Mouse (Mus musculus): Measurements from ENCODE around the gene Klk13.
A peak's percentile ranks its signal among the peaks of the same experiment; 100 is the strongest.
"Not testable (repeated sequence)": the region's sequence is repeated elsewhere in the genome, so short reads cannot be mapped to it uniquely, and the experiment has no call there.

Gene Klk13

DNA sequence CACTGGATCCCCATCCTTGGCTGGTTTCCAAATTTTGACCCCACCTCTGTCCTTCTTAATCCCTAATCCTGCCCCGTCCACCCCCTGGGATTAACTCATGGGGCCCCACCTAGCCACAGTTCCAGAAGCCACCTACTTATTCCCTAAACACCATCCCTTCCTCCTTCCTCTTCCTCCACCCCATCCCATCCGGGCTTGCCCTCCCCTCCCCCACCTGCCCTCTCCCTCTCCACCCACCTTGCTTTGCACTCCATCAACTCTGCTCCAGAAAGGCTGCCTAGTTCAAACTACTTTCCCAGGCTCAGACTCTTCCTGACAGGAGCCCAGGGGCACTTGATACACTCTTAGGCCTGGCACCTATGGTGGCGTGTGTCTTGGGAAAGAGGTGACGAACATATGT, at the start of gene Klk13:
Gene Klk13 (plus strand): TSS at position 301 of the 400 bp plus-strand sequence.
- DNase-seq (ENCODE audit: low spot score), result no peak

DNA sequence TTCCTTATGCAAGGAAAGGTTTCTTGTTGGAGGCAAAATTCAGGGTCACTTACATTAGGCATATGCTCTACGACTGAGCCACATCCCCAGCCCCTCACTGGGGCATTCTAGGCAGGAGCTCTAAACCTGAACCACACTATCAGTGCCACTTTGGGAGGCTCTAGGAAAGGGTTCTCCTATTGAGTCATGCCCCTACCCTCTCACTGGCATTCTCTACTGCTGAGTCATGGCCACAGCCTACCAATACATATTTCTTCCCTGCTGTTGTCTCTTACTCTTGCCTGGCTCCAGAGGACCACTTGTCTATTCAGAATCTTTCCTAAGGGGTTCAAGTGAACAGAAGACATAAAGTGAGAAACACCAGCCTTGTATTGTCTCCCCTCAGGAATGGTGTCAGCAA, 49.6 kb upstream of the Klk13 start:
- no peak for DNase-seq (ENCODE audit: low spot score)

GRCm38 (mm10) chr7:43667221-43667620, 45.1 kb upstream of the Klk13 start:
- DNase-seq (ENCODE audit: low spot score), result not testable (repeated sequence)

DNA sequence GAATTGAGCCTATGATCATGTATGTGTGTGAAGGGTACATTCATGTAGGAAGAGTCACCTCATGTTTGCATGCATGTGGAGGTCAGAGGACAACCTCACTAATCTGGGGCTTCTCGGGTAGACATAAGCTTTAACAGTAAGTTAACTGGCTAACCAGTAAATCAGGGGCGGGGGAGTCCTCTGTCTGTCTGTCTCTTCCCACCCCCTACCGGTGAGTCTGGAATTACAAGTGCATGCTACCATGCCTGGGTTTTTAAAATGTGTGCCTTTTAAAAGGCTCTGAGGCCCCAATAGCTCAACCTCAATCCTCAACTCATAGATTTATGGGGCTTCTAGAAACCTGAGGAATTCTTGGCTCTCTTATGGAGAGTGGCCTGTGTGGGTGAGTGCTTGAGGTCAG, 43.8 kb upstream of the Klk13 start:
- no peak for DNase-seq (ENCODE audit: low spot score)

DNA sequence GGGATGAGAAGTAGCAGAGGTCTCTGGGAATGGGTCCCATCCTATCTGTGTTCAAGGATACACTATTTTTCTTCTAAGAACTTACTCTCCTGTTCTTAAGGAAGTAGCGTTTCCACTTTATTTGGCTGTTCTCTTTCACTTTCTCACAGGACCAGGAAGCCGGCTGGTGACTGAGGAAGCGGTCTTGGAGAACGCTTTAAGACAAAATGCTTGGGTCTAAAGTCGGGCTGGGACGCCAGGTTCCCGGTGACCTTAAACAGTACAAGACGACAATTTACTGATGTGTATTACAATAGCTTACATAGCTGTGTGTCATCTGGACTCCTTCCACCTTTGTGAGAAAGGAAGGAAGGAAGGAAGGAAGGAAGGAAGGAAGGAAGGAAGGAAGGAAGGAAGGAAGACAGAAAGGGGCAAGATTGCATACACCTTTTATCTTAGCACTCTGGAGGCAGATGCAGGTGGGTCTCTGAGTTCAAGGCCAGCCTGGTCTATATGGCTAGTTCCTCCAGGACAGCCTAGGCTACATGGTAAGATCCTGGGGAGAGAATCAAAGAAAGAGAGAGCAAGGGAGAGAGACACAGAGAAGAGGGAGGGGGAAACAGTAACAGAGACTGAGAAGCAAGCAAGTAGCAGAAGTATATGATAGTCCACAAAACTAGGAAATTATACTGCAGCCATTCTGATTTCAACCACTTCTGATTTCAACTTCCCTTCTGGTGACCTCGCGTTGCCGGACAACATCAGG, 41.1 kb upstream of the Klk13 start:
- DNase-seq (ENCODE audit: low spot score), result no peak

DNA sequence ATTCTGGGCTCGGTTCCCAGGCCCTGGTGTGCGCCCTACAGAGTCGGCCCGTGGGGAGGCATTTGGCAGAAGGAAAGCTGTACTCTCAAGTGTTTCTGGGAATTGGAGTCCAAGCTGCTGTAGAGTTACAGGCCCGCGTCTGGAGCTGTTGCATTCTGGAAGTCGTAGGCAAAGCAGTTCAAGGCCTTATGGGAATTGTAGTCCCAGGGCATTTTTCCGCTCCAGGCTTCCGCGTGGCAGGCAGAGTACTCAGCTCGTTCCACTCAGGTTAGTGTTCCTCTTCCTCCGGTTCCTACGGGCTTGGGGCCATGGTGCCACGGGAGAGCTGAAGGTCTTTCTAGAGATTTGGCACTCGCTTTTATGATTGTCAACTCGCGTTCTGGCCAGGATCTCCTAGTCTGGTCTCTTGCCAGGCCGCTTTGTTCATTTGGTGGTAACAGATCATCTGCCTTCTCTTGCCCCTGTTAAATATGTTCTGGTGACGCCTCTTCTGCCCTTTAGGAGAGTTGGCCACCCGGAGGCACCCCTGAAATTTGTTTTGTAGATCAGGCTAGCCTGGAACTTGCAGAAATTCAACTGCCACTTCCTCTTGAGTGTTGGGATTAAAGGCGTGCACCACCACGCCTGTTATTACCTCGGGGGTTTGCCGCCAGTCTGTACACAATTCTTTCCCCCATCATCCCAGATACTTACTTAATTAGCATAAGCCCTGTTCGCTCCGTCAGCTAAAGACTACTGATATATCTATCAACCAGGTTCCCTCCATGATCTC, 40.4 kb upstream of the Klk13 start, which contains the start of gene Ctu1:
Gene Ctu1 (plus strand): TSS at position 208 of the 772 bp plus-strand sequence.
- peak; percentile 60 for DNase-seq (ENCODE audit: low spot score)

GRCm38 (mm10) chr7:43672581-43673260, 39.6 kb upstream of the Klk13 start:
- DNase-seq (ENCODE audit: low spot score), result no peak

DNA sequence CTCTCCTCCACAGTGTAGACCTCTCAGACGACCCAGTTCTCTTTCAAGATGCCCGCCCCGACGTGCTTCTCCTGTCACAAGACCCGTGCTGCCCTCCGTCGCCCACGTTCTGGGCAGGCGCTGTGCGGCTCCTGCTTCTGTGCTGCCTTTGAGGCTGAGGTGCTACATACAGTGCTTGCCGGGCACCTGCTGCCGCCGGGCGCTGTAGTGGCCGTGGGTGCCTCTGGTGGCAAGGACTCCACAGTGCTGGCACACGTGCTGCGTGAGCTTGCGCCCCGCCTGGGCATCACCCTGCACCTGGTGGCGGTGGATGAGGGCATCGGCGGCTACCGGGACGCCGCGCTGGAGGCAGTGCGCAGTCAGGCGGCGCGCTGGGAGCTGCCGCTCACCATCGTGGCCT, 37.3 kb upstream of the Klk13 start:
- DNase-seq (ENCODE audit: low spot score), result no peak

- DNase-seq (ENCODE audit: low spot score), result no peak
These were observed 33.9 kb upstream of the Klk13 start for GRCm38 (mm10) chr7:43678517-43678916.

DNA sequence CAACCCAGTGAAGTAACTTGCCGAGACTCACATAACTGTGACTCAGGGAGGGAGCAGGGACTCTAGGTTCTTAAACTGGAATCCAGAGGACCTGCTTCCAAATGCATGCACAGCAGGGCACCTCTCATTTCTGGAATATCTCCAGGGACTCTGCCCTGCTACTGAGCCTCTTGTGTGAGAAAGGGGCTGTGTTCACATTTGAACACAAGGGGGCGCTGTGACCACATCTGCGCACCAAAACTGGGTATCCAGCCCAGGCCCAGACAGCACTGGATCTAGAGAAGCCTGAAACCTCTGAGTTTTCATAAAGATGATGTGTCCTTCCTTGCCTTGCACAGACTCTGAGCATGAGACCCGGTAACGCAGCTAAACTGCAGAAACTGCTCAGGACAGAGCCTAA, 31.4 kb upstream of the Klk13 start:
- no peak for DNase-seq (ENCODE audit: low spot score)

DNA sequence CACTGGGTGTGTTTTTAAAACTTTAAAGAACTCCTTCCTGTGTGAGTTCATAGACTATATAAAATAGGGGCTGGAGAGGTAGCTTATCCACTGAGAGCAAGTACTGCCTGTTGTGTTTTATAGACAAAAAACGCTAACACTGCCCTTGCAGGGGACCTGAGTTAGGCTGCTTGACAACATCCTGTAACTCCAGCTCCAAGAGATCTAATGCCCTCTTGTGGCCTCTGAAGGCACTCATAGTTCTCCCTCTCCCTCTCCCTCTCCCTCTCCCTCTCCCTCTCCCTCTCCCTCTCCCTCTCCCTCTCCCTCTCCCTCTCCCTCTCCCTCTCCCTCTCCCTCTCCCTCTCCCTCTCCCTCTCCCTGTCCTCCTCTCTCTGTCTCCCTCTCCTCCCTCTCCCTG, 29.9 kb upstream of the Klk13 start:
- not testable (repeated sequence) for DNase-seq (ENCODE audit: low spot score)

DNA sequence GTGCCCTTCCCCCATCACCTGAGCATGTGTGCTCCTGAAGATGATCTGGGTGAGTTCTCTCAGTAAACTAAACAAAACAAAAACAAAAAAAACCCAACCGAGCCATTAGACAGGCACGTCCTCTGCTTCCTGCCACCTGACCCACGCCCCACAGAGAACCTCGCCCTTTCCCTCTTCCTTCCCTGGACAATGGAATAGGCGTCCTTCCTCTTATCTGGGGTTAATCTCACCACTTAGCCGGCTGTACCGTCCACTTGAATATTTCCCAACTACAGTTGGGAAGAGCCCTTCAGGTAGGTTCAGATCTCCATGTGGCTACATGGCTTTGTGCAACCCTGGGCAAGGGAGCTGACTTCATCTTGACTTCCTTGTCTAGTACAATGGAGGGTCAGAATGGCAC, 27.3 kb upstream of the Klk13 start:
- no peak for DNase-seq (ENCODE audit: low spot score)

- DNase-seq (ENCODE audit: low spot score), result no peak
These were observed 22.2 kb upstream of the Klk13 start, which contains the start of gene Klk14 for GRCm38 (mm10) chr7:43690118-43690517. TSS of gene Klk14 (plus strand) at chr7:43690418.

- no peak for DNase-seq (ENCODE audit: low spot score)
These were observed 2.3 kb upstream of the Klk13 start for GRCm38 (mm10) chr7:43710031-43710430.

- DNase-seq (ENCODE audit: low spot score), result no peak
These were observed 550 bp downstream of the Klk13 start for GRCm38 (mm10) chr7:43712917-43713316.

DNA sequence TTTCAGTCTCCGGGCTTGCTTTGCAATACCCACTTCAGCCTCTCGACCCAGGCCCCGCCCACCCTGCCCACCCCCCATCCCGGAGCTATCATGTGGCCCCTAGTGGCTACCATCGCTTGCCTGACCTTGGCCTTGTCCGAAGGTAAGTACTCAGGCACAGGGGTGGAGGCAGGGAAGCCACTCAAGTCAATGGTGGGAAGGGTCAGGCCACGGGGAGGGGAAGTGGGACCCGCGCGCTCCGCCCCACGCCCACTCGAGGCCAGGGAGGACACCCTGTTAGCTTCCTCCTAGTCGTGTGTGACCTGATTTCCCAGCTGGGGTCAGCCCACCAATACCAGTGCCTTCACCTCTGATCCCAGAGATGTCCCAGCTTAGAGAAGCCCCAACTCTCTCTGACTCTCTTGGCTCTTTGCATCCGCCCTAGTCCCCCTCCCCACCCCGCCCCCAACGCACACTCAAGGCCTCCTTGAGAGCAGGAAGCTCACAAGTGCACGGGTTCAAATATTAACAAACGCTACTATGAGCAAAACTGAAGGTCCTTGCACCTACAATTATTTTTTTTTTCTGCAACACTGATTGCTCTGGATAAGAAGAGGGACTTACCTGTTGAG, 1.5 kb downstream of the Klk13 start:
- no peak for DNase-seq (ENCODE audit: low spot score)

DNA sequence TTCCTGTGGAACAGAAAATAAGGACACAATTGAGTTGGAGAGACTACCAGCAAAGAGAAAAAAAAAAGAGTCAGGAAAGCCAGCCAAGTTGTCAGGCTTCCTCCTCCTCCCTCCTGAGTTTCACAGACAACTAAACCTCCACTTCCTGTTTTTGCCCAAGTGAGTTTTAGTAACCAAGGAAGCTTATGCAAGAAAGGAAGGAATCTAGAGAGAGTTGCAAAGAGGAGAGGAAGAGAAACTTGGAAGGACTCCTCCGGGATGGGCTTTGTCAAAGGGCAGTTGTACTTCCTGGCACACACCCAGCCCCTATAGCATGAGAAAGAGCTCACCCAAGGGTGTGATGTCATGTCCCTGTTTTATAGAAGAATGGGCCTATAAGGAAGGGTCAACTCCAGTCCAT, 35.4 kb downstream of the Klk13 start:
- no peak for DNase-seq (ENCODE audit: low spot score)

DNA sequence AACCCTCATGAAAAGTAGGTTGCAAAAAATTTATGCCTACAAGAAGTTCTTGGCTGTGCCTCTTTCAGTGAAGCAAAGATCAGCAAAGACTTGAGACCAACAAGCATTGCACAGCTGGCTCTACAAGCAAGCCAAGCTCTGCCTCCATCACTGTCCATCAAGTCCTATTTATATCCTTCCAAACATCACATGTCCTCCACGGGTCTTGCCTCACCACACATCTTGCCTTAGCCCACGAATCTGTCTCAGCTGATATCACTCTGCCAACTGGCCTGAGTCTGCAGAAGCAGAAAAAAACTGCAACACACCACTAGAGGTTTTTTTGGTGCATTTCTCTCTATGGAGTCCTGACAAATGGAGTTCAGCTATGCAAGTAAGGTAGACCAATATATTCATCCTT, 40.4 kb downstream of the Klk13 start:
- DNase-seq (ENCODE audit: low spot score), result no peak

DNA sequence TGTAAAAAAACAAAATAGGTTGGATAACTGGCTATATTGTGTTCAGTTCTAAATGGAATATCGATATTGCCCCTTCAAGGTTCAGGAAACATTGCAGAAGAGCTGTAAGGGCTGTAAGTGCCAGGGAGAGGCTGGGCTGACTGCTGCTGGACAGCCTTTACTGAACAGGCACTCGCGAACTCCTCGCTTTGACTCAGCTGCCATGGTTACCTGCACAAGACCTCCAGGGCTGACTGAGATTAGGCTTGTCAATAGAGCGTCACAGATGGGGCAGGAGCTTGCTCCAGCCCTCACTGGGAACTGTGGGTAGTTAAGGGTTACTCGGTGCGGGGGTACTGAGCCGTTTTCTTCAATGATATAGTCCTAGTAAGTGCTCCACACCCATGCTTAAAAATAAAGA, 54.1 kb downstream of the Klk13 start:
- DNase-seq (ENCODE audit: low spot score), result no peak

DNA sequence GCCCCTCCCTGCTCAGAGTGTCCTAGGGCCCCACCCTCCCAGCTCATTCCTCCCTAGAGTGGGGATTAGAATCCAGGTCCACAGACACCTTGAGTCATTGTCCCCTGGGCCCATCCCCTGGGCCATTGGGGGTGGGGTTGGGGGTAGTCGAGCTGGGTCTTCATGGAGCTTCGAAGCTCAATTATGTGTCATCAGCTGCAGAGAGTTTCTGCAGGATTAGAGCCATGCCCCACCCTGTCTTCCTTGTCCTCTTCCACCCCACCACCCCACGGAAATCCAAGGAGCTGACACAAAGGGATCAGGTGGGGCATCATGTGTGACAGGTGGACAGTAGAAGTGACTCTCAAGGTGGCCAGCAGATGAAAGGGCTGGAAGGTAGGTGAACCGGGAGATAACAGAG, 56.2 kb downstream of the Klk13 start, which contains the start of gene Klk12:
Gene Klk12 (plus strand): TSS at position 301 of the 400 bp plus-strand sequence.
- DNase-seq (ENCODE audit: low spot score), result no peak

- DNase-seq (ENCODE audit: low spot score), result no peak
These were observed 57.3 kb downstream of the Klk13 start for GRCm38 (mm10) chr7:43769636-43770035.

DNA sequence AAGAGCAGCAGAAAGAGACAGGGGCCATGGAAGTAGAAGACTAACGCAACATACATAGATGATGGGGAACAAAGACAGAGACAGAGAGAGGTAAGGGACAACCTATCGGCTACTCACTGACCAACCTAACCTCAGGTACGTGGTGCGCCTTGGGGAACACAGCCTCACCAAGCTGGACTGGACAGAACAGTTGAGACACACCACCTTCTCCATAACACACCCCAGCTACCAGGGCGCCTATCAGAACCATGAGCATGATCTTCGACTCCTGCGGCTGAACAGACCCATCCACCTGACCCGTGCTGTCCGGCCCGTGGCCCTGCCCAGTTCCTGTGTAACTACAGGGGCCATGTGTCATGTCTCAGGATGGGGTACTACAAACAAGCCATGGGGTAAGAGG, 58.3 kb downstream of the Klk13 start:
- no peak for DNase-seq (ENCODE audit: low spot score)

Measured in spleen, adult 12 weeks (tissue).